Mouse (Mus musculus) ovary, adult 18-20 months (tissue): Measurements from ENCODE around the gene Anks1.

Source experiments
- DNase-seq: peaks from one replicate; pipeline ENCODE4 v3.0.0; 2022; ENCODE audit warnings: low spot score, mixed read lengths

Gene Anks1

DNA sequence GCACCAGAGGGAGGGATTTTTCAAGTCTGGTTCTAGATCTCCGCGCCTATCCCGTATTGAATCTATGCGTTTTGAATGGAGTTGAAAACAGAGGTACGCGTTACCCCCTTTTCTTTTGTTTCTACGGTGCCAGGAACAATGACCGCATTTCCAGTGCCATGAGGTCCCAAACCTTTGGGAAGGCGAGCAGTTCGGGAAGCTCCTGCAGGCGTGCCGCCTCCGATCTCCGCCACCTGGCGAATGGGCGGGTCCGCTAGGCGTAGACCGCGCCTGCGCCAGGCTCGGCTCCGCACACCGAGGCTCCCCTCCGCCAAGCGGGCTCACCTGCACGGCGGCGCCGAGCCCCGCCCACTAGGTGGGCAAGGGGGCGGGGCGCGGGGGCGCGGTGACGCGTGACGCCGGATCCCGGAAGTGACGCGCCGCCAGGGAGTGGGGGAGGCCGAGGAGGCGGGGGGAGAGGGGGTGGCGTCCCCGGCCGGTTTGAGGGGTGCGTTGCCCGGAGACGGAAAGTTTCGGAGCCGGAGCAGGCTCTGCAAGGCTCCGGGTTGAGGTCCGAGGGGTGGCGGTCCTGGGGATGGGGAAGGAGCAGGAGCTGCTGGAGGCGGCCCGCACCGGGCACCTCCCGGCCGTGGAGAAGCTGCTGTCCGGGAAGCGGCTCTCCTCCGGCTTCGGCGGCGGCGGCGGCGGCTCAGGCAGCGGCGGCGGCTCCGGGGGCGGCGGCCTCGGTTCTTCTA lies at the start of gene Anks1:
Gene Anks1 (plus strand): TSS at position 419 of the 734 bp plus-strand sequence.
- DNase-seq, result peak; percentile 72

DNA sequence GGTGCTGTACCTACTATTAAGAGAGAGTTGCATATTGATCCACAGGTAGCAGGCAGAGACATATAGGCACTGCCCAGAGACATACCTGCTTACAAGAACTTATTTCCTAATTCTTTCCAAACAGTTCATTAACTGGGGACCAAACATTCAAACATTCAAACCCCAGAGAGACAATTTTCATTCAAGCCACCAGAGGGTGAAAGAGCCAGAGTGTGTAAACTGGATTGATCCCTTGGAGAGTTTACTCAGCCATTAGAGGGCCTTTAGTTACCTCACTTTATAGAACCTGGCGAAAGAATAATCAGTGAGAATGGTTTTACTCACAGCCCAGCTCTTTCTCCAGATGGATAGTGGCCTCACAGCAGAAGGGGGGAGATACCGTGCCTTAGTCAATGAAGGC lies 43.6 kb upstream of the Anks1 start:
- no peak for DNase-seq

DNA sequence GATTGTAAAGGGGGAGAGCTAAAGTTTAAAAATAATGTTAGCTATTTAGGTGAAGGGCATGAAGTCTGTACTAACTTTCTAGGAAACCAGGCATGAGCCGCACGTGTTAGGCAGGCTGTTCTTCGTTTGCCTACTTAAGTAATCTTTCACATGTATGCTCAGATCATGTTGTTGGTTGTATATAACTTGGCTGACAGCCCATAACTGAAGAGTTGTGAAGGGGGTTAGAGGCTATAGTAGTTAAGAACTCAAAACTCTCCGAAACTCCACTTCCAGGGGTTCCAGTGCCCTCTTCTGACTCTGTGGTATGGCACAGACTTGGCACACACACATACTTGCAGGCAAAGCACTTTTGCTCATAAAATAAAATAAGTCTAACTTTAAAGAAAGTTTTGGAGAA lies 42.4 kb upstream of the Anks1 start:
- DNase-seq, result no peak

DNA sequence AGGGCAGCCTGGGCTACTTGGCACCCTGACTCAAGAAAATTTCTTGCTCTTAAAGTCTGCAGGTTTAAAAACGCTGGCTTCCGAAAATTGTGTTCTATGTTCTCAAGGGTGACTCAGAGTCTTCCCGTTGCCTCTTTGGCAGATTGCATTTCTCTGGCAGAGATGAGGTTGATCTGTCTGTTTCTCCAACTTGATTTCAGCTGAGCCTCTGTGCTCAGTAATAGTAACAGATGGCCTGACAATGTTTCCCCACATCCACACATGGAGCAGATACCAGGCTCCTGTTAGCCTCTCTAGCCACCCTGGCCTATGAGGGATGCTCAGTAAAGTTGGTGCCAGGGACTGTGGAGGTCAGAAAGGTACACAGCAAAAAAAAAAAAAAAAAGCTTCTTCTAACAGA lies 37.3 kb upstream of the Anks1 start:
- DNase-seq, result no peak

DNA sequence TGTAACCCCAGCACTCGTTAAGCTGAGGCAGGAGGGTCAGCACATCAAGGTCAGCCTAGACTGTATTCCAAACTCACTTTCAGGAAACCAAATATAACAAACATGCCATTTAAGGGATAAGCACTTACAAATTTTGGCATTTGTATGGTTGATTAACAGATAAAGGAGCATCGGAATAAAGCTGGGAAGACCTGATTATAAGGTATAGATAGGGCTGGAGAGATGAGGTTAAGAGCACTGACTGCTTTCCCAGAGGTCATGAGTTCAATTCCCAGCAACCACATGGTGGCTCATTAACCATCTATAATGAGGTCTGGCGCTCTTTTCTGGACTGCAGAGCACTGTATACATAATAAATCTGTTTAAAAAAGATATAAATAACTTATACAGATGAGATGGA lies 35.5 kb upstream of the Anks1 start:
- no peak for DNase-seq

DNA sequence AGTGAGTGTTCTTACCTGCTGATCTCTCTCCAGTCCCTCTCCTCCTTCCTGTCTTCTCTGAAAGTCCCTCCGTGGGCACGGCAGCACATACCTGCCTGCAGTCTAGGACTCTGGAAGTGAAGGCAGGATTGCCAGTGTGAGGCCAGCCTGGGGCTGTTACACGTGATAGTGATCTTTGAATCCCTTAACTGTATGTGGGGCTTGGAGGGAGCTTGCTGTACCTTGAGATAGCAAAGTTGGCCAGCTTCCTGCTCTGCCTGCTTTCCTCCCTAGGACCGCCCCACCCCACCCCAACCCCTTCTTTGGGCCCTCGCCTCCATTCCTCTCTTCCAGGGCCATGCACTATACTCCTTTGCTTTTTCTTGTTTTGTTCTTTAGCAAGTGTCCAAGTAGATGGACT lies 34.6 kb upstream of the Anks1 start:
- no peak for DNase-seq

DNA sequence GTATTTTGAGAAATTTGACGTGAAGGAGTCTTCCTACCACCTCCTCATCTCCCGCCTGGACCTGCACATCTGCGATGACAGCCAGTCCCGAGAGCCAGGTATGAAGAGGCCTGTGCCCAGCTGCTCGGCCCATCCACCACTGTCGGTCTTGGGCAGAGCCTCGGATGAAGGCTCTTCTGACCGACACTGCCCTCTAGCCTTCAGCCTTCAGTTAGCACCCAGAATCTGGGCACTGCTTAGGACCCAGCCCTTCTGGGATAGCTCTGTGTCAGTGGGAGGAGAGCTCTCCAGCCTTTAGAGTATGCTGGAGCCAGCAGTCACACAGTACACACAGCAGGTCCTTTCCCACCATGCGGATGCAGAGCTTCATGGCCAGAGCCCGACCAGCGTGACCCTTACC lies 27.6 kb upstream of the Anks1 start:
- DNase-seq, result no peak

DNA sequence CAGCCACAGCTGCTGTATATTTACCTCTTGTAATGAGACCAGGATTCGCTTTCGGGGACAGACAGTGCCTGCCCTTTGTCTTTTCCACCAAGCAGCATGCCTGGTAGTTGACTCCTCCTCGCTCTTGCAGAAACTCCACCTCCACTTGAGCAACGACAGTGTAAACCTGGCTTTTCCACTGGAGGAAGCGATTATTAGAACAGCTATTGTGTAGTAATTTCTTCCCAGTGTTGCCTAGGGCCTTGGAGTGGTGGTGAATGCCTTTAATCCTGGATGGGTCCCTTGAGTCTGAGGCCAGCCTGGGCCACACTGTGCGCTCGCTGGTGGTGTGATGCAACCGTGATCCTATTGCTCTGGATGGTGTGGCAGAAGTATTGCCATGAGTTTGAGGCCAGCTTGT lies 26.0 kb upstream of the Anks1 start:
- no peak for DNase-seq

DNA sequence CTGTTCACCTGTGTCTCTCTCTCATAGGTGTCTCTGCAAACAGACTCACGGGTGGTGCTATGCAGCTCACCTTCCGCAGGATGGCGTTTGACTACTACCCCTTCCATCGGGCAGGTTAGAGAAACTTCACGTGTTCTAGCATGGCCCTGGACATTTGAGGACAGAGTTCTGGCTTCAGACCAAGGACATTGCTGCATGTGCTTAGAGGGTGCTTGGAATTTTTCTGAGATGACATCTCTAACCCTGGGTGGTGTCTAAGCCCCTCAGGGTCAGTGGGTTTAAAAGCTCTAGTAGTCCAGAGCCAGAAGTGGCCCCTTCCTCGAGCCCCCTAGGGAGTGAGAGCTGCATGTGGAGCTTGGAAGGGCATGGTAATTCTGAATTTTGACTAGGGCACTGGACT lies 25.1 kb upstream of the Anks1 start:
- DNase-seq, result no peak

DNA sequence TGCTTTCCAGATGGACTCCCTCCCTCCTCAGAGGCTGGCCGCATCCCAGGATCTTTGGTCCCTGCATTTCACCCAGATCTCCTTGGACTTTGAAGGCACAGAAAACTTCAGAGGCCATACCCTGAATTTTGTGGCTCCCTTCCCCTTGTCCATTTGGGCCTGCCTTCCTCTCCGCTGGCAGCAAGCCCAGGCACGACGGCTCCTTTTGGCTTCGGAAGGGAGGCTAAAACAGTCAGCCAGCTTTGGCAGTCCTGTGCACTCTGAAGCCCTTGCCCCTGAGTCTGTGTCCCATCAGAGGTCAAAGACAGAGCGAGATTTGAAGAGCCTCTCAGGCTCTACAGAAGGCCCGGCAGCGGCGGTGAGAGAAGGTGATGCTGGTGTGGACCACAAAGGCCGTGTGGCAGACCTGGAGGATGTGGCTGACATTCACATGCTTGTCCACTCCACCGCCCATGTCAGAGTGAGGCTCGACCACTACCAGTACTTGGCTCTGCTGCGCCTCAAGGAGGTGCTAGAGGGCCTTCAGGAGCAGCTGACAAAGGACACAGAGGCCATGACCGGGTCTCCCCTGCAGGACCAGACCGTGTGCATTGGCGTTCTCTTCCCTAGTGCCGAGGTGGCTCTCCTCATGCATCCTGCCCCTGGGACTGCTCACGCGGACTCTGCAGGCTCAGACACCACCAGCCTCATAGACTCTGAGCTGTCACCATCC lies 22.5 kb upstream of the Anks1 start:
- DNase-seq, result no peak

DNA sequence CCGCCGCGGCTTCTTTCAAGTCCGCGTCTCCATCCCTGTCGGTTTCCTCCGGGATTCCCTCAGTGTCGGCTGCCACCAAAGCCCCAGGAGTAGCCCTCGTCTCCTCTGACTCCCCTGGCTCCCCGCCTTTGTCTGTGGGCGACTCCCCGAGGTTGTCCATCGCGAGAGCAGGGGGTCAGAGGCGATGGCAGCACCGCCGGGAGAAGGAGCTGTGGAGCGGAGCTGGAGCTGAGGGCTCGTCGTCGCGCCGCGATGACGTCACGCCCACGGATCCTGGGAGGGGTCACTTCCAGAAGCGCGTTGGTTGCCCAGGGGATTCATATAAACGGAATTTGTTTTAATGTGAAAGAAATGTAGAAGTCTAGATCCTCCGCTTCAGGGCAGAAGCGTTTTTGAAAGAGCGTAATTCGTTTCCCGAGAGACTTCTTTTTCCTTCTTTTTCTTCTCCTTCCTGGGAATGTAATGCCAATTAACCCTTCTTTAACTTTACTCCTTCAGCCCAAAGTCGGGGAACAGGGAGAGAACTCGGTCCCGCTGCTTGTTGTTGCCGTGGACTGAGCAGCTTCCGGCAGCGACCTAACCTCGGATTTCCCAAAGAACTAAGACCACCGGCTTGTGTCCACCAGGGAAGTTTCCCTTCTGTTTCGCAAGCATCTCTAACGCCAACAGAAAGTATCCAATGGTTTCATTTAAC lies 1.4 kb upstream of the Anks1 start:
- DNase-seq, result peak; percentile 88

DNA sequence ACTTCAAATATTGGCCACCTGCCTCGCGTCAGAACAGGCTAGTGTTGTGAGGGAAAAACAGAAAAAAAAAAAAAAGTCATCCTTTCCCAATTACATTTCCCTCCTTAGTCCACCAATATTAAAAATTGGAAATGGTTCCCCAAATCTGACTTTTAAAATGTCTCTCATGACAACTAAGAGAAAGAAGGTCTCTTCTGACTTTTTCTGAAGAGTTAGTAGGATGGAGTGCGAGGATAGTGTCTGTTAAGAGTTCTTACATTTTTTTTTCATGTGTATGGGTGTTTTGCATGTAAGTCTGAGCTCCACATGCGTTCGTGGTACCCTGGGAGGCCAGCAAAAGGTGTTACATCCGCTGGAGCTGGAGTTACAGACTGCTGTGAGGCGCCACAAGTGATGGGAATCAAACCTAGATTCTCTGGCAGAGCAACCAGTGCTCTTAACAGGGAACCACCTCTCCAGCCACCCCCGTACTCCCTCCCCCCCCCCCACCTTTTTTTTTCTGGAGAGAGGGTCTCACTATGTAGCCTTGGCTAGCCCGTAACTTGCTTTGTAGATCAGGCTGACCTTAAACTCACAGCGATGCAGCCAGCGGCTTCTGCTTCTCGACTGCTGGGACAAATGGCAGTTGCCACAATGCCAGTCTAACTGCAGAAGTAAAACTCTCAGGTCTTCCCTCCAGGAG lies 759 bp upstream of the Anks1 start:
- DNase-seq, result peak; percentile 31

DNA sequence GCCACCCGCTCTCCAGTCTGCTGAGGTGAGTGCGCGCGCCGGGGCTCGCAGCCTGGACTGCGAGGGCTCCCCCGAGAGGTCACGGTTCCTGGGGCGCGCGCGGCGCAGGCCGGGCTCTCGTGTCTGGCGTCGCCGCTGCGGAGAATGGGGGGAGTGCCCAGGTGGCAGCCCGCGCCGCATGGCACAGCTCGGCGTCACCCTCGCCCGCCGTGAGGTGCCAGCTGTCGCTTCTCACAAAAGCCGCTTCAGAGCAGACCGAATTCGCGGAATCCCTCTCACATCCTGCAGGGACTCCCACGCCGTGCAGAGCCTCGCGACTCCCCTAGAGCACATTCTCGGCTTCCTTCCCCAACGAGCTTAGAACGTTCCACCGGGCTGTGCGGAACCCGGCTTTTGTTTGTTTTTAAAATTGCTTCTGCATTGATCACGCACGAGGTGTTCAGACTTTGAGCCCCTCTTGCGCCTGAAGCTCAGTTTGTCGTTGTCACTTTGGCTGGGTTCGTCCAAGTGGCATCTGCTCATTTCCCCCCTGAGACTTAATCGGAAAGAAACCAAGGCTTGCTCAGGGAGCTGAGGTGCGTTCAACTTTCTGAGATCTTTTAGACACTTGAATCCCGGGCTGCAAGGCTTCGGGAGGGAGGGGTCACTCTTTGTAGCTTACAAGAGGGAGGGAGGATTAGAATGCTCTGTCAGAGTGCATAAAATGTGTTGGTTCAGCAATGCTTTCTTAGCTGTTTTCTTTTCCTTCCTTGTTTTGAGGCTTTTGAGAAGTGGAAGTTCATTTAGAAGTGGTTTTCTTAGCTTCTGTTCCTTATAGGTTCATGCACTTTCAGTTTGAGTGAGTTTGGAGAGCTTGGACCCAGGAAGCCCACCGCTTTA lies 755 bp downstream of the Anks1 start, which contains the start of gene Taf11:
Gene Taf11 (minus strand): TSS at position 223 of the 879 bp plus-strand sequence.
- no peak for DNase-seq

DNA sequence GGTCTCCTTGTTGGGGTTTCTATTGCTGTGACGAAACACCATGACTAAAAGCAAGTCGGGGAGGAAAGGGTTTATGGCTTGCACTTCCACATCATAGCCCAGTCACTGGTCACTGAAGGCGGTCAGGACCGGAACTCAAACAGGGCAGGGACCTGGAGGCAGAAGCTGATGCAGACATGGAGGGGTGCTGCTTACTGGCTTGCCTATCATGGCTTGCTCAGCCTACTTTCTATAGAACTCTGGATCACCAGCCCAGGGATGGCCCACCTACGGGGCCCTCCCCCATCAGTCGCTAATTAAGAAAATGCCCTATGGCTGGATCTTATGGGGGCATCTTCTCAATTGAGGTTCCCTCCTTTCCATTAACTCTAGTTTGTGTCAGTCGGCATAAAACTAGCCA lies 2.3 kb downstream of the Anks1 start:
- DNase-seq, result no peak

DNA sequence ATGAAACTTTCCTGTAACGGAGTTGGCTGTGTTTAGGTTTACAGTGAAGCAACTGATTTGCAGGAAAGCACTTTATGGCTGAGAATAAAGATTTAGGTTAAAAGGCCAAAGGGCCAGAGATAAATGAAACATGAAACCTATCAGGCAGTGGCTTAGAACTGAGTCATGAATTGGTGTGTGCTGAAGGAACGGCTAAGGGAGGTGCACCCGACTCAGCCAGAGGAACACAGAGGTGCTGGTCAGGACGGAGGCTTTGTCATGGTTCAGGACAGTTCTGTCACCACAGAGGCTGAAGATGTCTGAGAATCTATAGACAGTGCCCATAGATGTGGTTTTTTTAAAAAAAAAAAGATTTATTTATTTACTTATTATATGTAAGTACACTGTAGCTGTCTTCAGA lies 5.6 kb downstream of the Anks1 start:
- no peak for DNase-seq

DNA sequence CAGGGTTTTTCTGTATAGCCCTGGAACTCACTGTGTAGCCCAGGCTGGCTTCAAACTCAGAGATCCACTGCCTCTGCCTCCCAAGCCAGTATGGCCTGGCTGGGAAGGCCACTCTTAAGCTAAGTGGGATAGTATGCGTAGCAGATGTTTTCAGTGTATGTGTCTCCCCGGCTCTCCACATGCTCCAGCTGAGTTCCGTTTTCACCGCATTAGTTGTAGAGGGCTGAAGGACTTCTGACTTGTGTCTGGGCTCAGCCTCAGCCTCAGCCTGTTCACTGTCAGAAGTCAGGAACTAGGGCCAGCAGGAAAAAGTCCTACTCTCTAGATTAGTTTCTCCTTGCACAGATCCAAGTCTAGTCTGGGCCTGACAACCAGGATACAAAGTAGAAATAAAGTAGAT lies 7.3 kb downstream of the Anks1 start:
- no peak for DNase-seq

DNA sequence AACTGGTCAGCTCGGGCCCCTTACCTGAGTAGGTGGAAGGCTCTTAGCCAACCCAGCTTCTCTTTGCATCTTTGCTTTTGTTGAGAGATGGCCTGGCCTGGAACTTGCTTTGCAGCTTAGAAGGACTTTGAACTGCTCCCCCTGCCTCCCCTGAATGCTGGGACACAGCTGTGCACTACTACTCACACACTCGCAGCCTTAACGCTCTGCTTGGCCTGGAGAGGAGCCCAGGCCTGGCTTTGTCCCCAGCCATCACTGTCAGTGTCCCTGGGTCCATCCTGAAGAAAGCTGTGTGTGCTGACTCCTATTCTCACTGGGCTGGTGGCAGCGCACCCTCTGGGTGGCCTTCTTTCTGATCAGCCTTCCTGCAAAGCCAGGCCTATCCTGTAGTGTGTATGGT lies 11.6 kb downstream of the Anks1 start:
- DNase-seq, result no peak

DNA sequence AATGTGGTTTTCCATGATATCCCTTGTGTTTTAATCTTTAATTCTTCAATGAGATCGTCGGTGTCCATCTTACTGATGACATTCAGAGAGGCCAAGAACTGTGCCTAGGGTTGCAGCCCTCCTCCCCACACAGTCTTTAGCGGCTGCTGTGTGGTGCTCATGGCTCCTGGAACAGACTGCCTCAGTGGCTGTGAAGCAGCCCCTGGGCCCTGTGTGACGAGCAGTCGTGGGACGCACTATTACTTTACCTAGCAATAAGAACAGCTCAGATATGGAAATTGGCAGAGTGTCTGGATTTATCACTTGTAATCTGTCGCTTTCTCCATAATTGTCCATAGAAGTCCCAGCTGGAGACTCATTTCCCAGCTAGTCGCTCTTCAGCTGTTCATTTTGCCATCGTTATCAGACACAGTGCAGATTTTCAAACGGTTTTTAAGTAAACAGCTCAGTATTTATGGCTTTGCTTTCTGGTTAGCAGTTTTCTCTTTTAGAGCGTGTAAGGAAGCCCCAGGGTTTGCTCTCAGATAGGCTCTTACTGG lies 13.1 kb downstream of the Anks1 start:
- no peak for DNase-seq

DNA sequence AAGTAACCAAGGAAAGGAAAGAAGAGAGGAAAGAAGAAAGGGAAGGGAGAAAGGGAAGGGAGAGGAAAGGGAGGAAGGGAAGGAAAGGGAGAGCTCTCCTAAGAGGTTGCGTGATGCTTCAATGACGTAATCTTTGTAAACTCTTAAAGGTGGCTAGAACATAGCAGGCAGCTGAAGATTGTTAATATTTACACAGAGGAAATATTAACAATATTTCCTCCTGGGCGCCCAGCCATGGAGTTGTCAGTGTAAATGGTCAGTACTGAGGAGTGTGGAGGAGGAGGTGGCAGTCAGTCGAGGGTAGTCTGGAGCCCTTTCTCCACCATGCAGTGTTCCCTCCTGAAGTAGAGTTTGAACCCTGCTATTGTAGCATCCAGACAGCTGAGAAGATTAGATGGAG lies 15.9 kb downstream of the Anks1 start:
- no peak for DNase-seq

DNA sequence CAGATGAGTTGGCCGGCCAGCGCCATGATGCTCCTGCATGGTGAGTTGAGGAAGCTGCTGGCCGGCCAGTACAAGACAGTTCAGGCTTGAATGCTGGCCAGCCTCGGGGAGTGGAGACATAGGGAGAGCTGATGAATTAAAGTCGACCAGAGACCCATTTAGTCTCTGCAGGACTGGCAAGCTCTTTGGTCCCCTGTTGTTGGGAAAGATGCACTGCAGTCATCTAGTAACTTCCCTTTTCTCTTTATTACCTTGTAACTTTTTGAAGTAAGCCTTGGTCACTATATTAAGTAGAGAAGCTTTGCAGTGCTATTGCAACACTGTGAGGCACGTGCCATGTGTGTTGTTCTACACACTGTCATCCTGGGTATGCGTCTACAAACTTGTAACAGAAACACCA lies 16.4 kb downstream of the Anks1 start:
- DNase-seq, result no peak

DNA sequence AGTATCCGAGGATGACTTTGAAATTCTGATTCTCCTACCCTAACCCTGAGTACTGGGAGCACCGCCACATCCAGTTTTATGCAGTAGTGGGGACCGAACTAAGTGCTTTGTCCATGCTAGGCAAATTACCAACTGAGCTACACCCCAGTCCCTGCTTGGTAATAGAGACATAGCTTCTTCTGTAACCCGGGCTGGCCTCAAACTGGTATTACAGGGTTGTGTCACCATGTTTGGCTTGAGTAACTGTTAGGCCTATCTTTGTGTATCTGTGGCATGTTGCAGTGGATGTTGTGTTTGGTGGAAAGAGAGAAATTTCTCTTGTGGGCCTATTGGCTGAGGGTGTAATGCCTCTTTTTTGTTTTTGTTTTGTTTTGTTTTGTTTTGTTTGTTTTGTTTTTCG lies 21.2 kb downstream of the Anks1 start:
- DNase-seq, result no peak
